Mouse (Mus musculus) thymus, adult 18-20 months (tissue): ENCODE measurements around the gene Tcf23.

Experiments
- DNase-seq, 2 experiments: peaks; one replicate each; pipeline ENCODE4 v3.0.0; 2022; ENCODE audit warnings: mixed read lengths in 2 of 2

Gene Tcf23

DNA sequence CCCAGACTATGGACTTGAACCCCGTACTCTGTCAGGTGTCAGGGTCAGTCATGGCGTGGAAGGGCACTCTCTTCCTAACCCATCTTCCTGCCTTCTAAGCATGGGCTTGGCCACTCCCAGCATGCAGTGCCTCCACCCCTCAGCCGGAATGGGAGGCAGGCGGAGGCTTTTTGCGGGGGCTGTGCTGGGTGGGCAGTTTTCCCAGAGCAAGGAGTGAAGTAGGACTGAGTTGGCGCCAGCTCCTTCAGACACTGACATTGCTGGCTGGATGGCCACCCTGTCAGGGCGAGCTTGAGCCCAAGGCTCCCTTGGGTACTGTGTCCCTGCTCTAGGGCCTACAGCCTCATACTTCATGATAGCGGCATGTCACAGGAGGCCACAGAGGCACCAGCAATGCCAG, at the start of gene Tcf23:
Tcf23 (plus strand) TSS at position 247 of the 400 bp plus-strand sequence.
- DNase-seq, result no peak

DNA sequence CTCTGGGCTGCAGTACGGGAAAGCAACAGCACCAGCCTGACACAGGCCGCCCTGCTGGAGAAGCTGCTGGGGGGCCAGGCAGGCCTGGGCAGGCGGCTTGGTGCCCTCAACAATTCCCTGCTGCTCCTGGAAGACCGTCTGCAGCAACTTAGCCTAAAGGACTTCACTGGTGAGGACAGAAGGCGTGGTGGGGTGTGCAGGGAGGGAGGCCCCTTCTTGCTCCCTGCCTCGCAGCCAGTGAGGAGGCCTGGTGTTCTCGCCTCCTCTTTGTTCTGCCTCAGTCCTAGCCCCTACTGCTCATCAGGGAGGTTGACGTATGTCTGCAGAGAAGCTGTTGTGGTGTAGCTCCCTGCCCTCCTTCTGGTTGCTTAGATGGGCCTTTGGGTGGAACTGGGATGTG, 49.8 kb upstream of the Tcf23 start:
- DNase-seq, result no peak

DNA sequence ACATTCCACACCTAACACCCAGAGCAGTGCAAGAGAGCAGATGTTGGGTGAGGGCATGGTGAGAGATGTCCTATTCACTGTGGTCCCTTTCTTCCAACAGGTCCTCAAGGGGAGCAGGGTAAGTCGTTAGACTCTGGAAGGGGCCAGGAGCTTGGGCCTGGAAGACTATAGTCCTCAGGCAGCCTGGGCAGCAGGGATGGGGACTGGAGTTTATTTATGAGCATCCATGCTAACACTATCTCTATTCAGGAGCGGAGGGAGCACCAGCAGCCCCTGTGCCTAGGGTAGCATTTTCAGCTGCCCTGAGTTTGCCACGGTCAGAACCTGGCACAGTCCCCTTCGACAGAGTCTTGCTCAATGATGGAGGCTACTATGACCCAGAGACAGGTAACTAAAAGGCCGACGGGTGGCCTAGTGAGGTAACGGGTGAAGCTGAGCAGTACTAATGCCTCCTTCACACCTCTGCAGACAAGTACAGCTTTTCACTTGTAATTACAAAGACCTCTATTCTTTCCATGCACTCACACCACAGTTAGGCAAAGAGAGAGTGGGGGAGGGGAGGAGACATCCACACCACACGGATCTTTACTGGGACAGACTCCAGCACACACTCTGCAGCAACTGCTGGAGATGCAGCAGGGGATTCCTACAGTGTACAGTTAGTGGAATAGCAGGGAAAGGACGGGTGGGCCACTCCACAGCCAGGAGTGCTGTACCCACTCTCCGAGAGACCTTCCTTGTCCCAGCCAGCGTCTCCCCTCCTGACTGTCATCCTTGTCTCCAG, 48.4 kb upstream of the Tcf23 start:
- no peak for DNase-seq

DNA sequence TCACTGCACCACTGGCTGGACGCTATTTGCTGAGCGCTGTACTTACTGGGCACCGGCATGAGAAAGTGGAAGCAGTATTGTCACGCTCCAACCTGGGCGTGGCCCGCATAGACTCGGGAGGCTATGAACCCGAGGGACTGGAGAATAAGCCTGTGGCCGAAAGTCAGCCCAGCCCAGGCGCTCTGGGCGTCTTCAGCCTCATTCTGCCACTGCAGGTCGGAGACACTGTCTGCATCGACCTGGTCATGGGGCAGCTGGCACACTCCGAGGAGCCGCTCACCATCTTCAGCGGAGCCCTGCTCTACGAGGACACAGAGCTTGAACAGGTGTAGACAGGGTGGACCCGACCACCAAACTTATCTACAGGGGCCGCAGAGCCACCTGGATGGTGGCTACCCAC, 47.8 kb upstream of the Tcf23 start:
- DNase-seq, result no peak

DNA sequence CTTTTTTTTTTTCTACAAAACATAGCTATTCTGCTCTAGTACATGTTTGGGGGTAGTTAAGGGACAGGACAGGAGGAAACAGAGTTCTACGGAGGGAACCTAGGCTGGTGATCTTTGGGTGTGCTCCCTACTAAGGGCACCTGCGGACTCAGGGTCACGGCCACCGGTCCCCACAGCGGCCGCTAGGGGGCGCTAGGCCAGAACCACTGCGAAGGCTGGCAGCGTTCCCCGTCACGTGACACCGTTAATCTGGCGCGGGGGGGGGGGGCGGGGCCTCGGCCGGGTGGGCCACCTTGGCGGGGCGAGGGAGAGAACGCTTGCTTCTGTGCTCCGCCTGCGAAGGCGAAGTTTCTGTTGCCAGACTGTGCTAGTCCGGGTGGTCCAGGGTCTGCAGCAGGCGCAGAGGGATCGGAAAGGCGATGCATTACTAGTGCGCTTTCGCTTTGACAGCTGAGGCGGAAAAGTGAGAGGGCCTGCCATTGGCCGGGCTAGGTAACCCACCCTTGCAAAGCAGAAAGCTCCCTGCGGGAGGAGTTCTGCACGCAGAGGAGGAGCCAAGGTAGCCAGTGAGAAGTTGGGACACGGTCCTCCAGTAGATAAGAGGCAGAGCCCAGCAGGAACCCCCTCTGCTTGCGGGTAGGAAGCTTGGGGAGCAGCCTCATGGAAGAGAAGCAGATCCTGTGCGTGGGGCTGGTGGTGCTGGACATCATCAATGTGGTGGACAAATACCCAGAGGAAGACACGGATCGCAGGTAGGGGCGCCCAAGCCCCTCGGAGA, 47.0 kb upstream of the Tcf23 start, which contains the start of gene Khk:
Khk (plus strand) TSS at position 176 of the 778 bp plus-strand sequence.
- peak; percentile 78 to 82 for DNase-seq

GRCm38 (mm10) chr5:30922581-30923041, 45.9 kb upstream of the Tcf23 start:
- no peak for DNase-seq

GRCm38 (mm10) chr5:30923119-30923518, 45.3 kb upstream of the Tcf23 start:
- DNase-seq, result no peak

- no peak for DNase-seq
Measured at GRCm38 (mm10) chr5:30924614-30925013, 43.8 kb upstream of the Tcf23 start.

DNA sequence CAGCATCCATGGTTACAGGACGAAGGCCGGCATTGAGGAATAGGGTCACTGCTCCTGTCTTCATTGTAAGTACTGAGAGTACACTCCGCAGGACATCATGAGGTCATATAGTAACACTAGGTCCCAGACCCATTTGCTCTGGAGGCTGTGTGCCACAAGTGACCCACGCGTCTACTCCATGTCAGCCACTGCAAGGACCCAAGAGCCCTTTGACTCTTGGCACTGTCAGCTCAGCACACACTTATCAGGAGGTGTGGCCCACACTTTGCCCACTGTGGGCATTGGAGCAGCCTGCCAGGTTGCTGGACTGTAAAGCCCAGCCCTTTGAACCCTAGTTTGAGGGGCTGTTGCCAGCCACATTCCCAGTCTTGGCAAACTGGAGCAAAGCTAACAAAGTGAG, 43.2 kb upstream of the Tcf23 start:
- DNase-seq, result no peak

DNA sequence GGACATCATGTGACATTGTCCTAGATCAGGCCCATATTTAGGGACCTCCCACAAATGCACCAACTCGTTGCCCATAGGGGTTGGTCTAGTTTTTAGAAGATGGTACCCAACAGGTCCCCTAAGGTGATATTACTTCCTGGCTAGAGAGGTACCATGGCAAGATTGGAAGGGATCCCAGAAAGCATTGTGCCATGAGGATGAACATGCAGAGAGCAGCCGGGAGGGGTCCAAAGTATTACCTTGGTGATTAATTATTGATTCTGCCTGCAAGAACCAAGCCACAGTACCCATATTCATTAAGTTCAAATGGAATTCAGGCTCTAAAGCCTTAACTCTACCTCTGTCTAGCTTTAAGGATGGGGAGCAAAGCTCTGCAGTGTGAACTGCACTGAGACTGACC, 42.4 kb upstream of the Tcf23 start:
- DNase-seq, result no peak

- no peak for DNase-seq
Measured at GRCm38 (mm10) chr5:30927945-30928529, 40.4 kb upstream of the Tcf23 start.

DNA sequence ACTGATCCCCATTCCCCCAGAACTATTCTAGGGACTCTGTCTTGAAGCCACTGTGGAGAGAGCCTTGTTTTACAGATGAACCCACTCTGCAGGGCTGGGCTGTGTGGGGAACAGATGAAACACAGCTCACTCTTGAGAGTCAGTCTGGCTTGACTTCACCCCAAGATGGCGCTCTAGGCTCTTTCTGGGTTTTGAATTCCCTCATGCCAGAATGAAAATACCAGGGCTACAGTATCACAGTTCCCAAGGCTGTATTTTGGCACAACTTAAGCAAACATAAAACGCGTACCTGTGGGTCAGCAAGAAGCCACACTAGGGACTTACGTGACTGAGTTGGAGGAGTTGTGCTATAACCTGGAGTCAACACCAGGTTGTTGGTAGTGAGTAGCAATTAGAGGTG, 38.3 kb upstream of the Tcf23 start:
- DNase-seq, result no peak

GRCm38 (mm10) chr5:30930846-30931245, 37.6 kb upstream of the Tcf23 start:
- DNase-seq, result no peak

DNA sequence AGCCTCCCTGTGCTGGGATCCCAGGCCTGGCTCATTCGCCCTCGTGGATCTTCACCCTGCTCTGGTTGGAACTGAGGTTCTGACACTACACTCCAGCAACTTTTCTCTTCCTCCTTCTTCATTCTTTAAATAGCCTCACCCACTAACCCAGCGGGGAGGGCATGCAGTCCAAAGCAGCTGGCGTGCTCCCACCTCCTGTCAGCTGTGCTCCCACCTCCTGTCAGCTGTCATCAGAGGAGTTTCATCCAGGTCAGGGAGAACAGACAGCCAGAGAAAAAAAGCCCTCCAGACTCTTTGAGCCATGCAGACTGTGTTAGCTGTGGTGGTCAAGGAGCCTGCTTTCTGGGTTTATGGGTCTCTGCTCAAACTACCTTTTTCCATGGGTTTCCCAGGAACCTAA, 37.1 kb upstream of the Tcf23 start:
- DNase-seq, result no peak

DNA sequence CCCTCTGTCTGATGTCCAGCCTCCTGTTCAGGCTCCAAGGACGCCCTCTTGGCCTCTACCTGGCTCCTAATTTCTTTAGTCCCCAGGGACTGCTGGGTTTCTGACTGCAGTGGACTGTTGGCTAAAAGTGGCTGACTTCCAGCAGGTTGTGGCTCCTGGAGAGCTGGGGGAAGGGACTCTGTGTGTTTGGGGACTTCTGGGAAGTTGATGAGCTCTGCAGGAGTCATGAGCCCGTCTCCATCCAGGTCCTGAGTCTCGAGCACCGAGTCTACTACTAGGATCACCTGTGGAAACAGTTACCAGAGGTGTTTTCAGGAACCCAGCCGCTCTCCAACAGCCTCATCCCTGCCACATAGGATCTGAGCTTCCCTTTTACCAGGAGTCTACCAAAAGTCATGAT, 34.8 kb upstream of the Tcf23 start:
- no peak for DNase-seq

- no peak for DNase-seq
Measured at GRCm38 (mm10) chr5:30934725-30935461, 33.6 kb upstream of the Tcf23 start.

- DNase-seq, result no peak
Measured at GRCm38 (mm10) chr5:30943004-30943403, 25.5 kb upstream of the Tcf23 start.

DNA sequence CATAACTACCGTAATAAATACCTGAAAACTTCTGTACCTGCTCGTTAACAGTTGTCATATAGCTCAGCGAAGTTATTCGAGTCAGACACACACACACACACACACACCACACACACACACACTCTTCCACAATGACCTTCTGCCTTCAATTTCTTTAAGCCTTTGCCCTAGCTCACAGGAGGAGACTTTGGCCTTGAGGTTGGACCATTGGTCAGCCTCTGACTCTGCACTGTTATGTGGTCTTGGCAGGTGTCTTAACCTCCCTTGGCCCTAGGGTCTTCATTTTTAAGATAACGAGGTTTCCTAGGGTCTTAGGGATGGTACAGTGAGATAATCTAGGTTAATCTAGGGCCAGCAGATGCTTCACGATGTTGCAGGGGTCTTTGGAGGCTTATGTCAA, 24.1 kb upstream of the Tcf23 start:
- no peak for DNase-seq

- DNase-seq, result no peak
Measured at GRCm38 (mm10) chr5:30944956-30945781, 23.3 kb upstream of the Tcf23 start, which contains the start of gene Cgref1. Cgref1 (minus strand) TSS chr5:30945591.

GRCm38 (mm10) chr5:30948620-30949019, 19.8 kb upstream of the Tcf23 start:
- no peak for DNase-seq

DNA sequence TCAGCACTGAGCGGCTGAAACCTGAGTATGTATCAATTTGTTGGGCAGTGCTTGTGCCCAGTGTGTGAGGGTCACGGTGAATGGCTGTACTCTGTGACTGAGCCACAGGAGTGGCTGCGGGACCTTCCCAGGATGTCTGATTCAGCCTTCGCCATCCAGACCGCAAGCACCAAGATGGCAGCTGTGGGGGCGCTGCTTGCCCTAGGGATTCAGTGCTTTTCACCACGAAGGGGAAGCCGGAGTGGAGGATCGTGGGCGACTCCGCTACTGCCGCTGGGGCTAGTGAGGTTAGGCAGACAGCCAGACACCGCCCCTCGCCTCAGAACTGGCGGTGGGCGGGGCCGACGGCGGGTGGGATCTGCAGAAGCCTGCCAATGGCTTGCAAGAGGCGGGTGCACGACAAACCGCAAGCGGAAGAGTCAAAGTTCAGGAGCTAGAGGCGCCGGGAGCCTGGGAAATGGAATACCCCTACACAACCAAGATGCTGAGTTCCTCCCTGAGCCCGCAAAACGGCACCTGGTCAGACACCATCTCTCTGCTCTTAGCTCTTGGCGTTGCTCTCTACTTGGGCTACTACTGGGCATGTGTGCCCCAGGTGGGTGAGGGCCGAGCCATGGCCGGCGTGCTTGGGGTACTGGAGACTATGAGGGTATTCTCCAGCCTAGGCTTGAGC, 18.7 kb upstream of the Tcf23 start:
- DNase-seq, result peak; percentile 93
